Mouse (Mus musculus) midbrain, embryonic 14.5 days (tissue): ENCODE results near the gene Suclg2. TPM values are rescaled to one million over a fixed set of nuclear protein-coding genes. Genes with fewer than 3 reads are reported as not detected.

Experiments
- ATAC-seq: fragments of 200-750 bp; cut with Nextera tagmentation; 2 replicates; pipeline ENCODE4 v1.8.0; 2017; ENCODE audit warnings: moderate number of reproducible peaks, moderate library complexity; ENCODE audit not compliant: low FRiP score, low TSS enrichment
- DNase-seq: peaks from one replicate; pipeline ENCODE4 v3.0.0-alpha.2; 2015
- H3K27ac ChIP-seq: fragments of 300-500 bp; sonication (generic); replicated peaks from 2 replicates; pipeline ENCODE4 v1.5.1; 2014; ENCODE audit warnings: mild to moderate bottlenecking, low read depth, low read length, moderate library complexity
- H3K27me3 ChIP-seq: fragments of 300-500 bp; sonication (generic); 2 replicates; pipeline ENCODE4 v1.6.1; 2014; ENCODE audit warnings: low read length, control low read depth, mixed read lengths; ENCODE audit not compliant: control insufficient read depth, insufficient read depth
- H3K36me3 ChIP-seq: fragments of 300-500 bp; sonication (generic); 2 replicates; pipeline ENCODE4 v1.6.1; 2014; ENCODE audit warnings: low read length, control low read depth; ENCODE audit not compliant: control insufficient read depth, insufficient read depth
- H3K4me1 ChIP-seq: fragments of 300-500 bp; sonication (generic); 2 replicates; pipeline ENCODE4 v1.6.1; 2014; ENCODE audit warnings: mild to moderate bottlenecking, antibody characterized with exemption, low read length, control low read depth; ENCODE audit not compliant: control insufficient read depth, insufficient read depth
- H3K4me2 ChIP-seq: fragments of 300-500 bp; sonication (generic); 2 replicates; pipeline ENCODE4 v1.6.1; 2014; ENCODE audit warnings: mild to moderate bottlenecking, low read length, moderate library complexity
- H3K4me3 ChIP-seq: fragments of 300-500 bp; sonication (generic); replicated peaks from 2 replicates; pipeline ENCODE4 v1.5.1; 2014; ENCODE audit warnings: low read depth, low read length
- H3K9ac ChIP-seq: fragments of 300-500 bp; sonication (generic); replicated peaks from 2 replicates; pipeline ENCODE4 v1.6.1; 2014; ENCODE audit warnings: mild to moderate bottlenecking, low read length, moderate library complexity
- H3K9me3 ChIP-seq: fragments of 300-500 bp; sonication (generic); 2 replicates; pipeline ENCODE4 v1.6.1; 2016; ENCODE audit warnings: low read length, control low read depth, mixed read lengths; ENCODE audit not compliant: control insufficient read depth
- WGBS: fragments of 180-500 bp; shearing (Covaris S2); extraction: QIAGEN DNeasy Blood & Tissue Kit; methylation state at CpG from one replicate; pipeline ENCODE4 v1.1.7; 2014; 5-methylcytosine and 5-hydroxymethylcytosine counted together
- polyA plus RNA-seq: library from polyadenylated mRNA; unstranded; fragments of >200 nt; fragmentation: Nextera tagmentation; extraction: Ambion mirVana; gene quantifications from 2 replicates; pipeline ENCODE4 v1.2.1, GENCODE M21; 2014

Gene Suclg2
- polyA plus RNA-seq, 1 experiment from 2014 or later, result 15.8 TPM

GRCm38 (mm10) chr6:95657671-95658070, 60.9 kb downstream of the Suclg2 start:
- H3K4me3 ChIP-seq, result no peak overlapping the region
- H3K4me2 ChIP-seq, result no peak overlapping the region
- H3K9me3 ChIP-seq, result no peaks in the 10 kb centered on the region
- no peaks in the 10 kb centered on the region for H3K36me3 ChIP-seq
- DNase-seq (no peak), ATAC-seq (no peak)
- H3K9ac ChIP-seq, result no peak overlapping the region
- H3K4me1 ChIP-seq, result no peaks in the 10 kb centered on the region
- 98% methylated on average over 8 of the region's 8 CpGs for WGBS
- H3K27me3 ChIP-seq, result no peaks in the 10 kb centered on the region
- H3K27ac ChIP-seq, result no peak overlapping the region

- DNase-seq, result no peak
- no peak overlapping the region for H3K4me2 ChIP-seq
- H3K27ac ChIP-seq, result no peak overlapping the region
- peaks cover 10% of the 10 kb centered on the region; the same call in 1 of the 2 replicates for H3K4me1 ChIP-seq
- no peak overlapping the region for H3K4me3 ChIP-seq
- no peaks in the 10 kb centered on the region for H3K27me3 ChIP-seq
- no peak overlapping the region for H3K9ac ChIP-seq
- ATAC-seq, result no peak
- H3K36me3 ChIP-seq, result no peaks in the 10 kb centered on the region
- 94% methylated on average over 3 of the region's 3 CpGs for WGBS
- H3K9me3 ChIP-seq, result no peaks in the 10 kb centered on the region
These were observed 64.9 kb downstream of the Suclg2 start for GRCm38 (mm10) chr6:95653662-95654061.

GRCm38 (mm10) chr6:95652774-95653173, 65.8 kb downstream of the Suclg2 start:
- Histone ChIP-seq H3K36me3 (no peaks in the 10 kb centered on the region), H3K27ac (no peak overlapping the region), H3K4me1 (peaks cover 10% of the 10 kb centered on the region; the same call in 1 of the 2 replicates), H3K27me3 (no peaks in the 10 kb centered on the region), H3K4me2 (no peak overlapping the region), H3K9me3 (no peaks in the 10 kb centered on the region), H3K4me3 (no peak overlapping the region), H3K9ac (no peak overlapping the region)
- 78% methylated on average over 6 of the region's 6 CpGs for WGBS
- DNase-seq (no peak), ATAC-seq (no peak)

- no peak overlapping the region for H3K27ac ChIP-seq
- H3K4me2 ChIP-seq, result peak overlapping the region; percentile 23
- no peaks in the 10 kb centered on the region for H3K9me3 ChIP-seq
- WGBS, result 4% methylated on average over 6 of the region's 6 CpGs
- ATAC-seq, result peak; percentile 55; the same call in 1 of the 2 replicates
- no peak overlapping the region for H3K9ac ChIP-seq
- DNase-seq, result peak; percentile 70
- no peaks in the 10 kb centered on the region for H3K27me3 ChIP-seq
- H3K4me3 ChIP-seq, result no peak overlapping the region
- peaks cover 10% of the 10 kb centered on the region; the same call in 1 of the 2 replicates for H3K4me1 ChIP-seq
- H3K36me3 ChIP-seq, result no peaks in the 10 kb centered on the region
These were observed 67.2 kb downstream of the Suclg2 start for GRCm38 (mm10) chr6:95651391-95651876.

GRCm38 (mm10) chr6:95650082-95650722, 68.4 kb downstream of the Suclg2 start:
- Histone ChIP-seq H3K9me3 (no peaks in the 10 kb centered on the region), H3K4me1 (peaks cover 10% of the 10 kb centered on the region; the same call in 1 of the 2 replicates), H3K9ac (no peak overlapping the region), H3K4me3 (no peak overlapping the region), H3K36me3 (no peaks in the 10 kb centered on the region), H3K4me2 (no peak overlapping the region), H3K27me3 (no peaks in the 10 kb centered on the region), H3K27ac (no peak overlapping the region)
- ATAC-seq, result no peak
- 44% methylated on average over 13 of the region's 13 CpGs for WGBS
- peak; percentile 35 for DNase-seq

GRCm38 (mm10) chr6:95649123-95649663, 69.4 kb downstream of the Suclg2 start:
- H3K4me2 ChIP-seq, result no peak overlapping the region
- ATAC-seq (no peak), DNase-seq (peak; percentile 28)
- H3K9me3 ChIP-seq, result no peaks in the 10 kb centered on the region
- H3K4me1 ChIP-seq, result peaks cover 10% of the 10 kb centered on the region; the same call in 1 of the 2 replicates
- H3K27ac ChIP-seq, result no peak overlapping the region
- no peak overlapping the region for H3K9ac ChIP-seq
- no peaks in the 10 kb centered on the region for H3K36me3 ChIP-seq
- no peaks in the 10 kb centered on the region for H3K27me3 ChIP-seq
- no peak overlapping the region for H3K4me3 ChIP-seq
- WGBS, result 37% methylated on average over 10 of the region's 10 CpGs

- H3K9ac ChIP-seq, result no peak overlapping the region
- H3K9me3 ChIP-seq, result no peaks in the 10 kb centered on the region
- no peak overlapping the region for H3K4me2 ChIP-seq
- WGBS, result 99% methylated on average over 2 of the region's 2 CpGs
- DNase-seq (no peak), ATAC-seq (no peak)
- no peaks in the 10 kb centered on the region for H3K36me3 ChIP-seq
- no peaks in the 10 kb centered on the region for H3K4me1 ChIP-seq
- no peaks in the 10 kb centered on the region for H3K27me3 ChIP-seq
- no peak overlapping the region for H3K4me3 ChIP-seq
- H3K27ac ChIP-seq, result no peak overlapping the region
These were observed 81.2 kb downstream of the Suclg2 start for GRCm38 (mm10) chr6:95637416-95637815.

- 49% methylated on average over 2 of the region's 2 CpGs for WGBS
- H3K9me3 ChIP-seq, result no peaks in the 10 kb centered on the region
These were observed 83.2 kb downstream of the Suclg2 start for GRCm38 (mm10) chr6:95635411-95635810.

GRCm38 (mm10) chr6:95629071-95629470, 89.5 kb downstream of the Suclg2 start:
- H3K9me3 ChIP-seq, result no peaks in the 10 kb centered on the region
- H3K4me2 ChIP-seq, result no peak overlapping the region
- no peaks in the 10 kb centered on the region for H3K27me3 ChIP-seq
- 92% methylated on average over 7 of the region's 7 CpGs for WGBS
- no peak overlapping the region for H3K4me3 ChIP-seq
- H3K27ac ChIP-seq, result no peak overlapping the region
- no peak overlapping the region for H3K9ac ChIP-seq
- ATAC-seq (no peak), DNase-seq (no peak)
- H3K36me3 ChIP-seq, result no peaks in the 10 kb centered on the region
- H3K4me1 ChIP-seq, result no peaks in the 10 kb centered on the region

More at GRCm38 (mm10) chr6:95635411-95635810, 83.2 kb downstream of the Suclg2 start:
- Histone ChIP-seq H3K4me1 (no peaks in the 10 kb centered on the region), H3K36me3 (no peaks in the 10 kb centered on the region), H3K27me3 (no peaks in the 10 kb centered on the region), H3K27ac (no peak overlapping the region), H3K4me2 (no peak overlapping the region), H3K9ac (no peak overlapping the region), H3K4me3 (no peak overlapping the region)
- ATAC-seq, result no peak
- no peak for DNase-seq
